Comparison of ENCODE assay signal across 8 mouse cellular contexts in the genomic region with DNA sequence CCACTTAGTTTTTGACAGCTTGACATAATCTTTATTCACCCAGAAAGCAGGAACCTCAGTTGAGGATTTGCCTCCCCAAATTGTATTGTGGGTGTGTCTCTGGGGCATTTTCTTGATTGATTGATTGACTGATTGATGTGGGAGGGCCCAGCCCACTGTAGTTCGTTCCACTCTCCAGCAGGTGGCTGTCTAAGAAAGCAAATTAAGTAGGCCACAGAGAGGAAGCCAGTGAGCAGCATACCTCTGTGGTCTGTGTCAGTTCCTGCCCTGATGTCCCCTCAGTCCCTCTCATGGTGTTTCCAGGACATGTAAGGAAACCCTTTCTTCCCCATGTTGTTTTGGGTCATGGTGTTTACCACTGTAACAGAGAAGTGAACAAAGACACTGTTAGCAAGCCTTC. TPM values are rescaled to one million over a fixed set of nuclear protein-coding genes. Genes with fewer than 3 reads are reported as not detected.
DNase-seq lines count a peak whose midpoint lies in the region; ATAC-seq lines count a peak whose summit lies in the region.

No protein-coding gene starts in this region.

- H3K9me3 ChIP-seq in forebrain, embryonic 10.5 days: no peaks in the 10 kb centered on the region
- H3K9me3 ChIP-seq in intestine, embryonic 16.5 days (ENCODE audit: control insufficient read depth, low read length): no peaks in the 10 kb centered on the region
- no peaks in the 10 kb centered on the region for H3K9me3 ChIP-seq in midbrain, embryonic 15.5 days

- no peak overlapping the region for H3K9ac ChIP-seq in intestine, embryonic 16.5 days (ENCODE audit: low read depth, low read length)
- H3K9ac ChIP-seq in midbrain, embryonic 15.5 days: no peak overlapping the region

- no peaks in the 10 kb centered on the region for H3K4me1 ChIP-seq in forebrain, embryonic 10.5 days
- no peaks in the 10 kb centered on the region for H3K4me1 ChIP-seq in intestine, embryonic 16.5 days (ENCODE audit: control insufficient read depth, insufficient read depth, low read length)
- H3K4me1 ChIP-seq in midbrain, embryonic 15.5 days: no peaks in the 10 kb centered on the region

- 16% methylated on average over 1 of the region's 1 CpGs for WGBS in forebrain, embryonic 10.5 days
- WGBS in intestine, embryonic 16.5 days: 13% methylated on average over 1 of the region's 1 CpGs
- 26% methylated on average over 1 of the region's 1 CpGs for WGBS in midbrain, embryonic 15.5 days

- ATAC-seq in intestine, embryonic 16.5 days: peak; percentile 50; the same call in 1 of the 2 replicates
- 0 out of 2 replicates have a peak, but pooled peaks have one; percentile 37 for ATAC-seq in midbrain, embryonic 15.5 days (replicated peaks)

- H3K27ac ChIP-seq in forebrain, embryonic 10.5 days: no peak overlapping the region
- no peak overlapping the region for H3K27ac ChIP-seq in intestine, embryonic 16.5 days (ENCODE audit: low read length)
- H3K27ac ChIP-seq in midbrain, embryonic 15.5 days: no peak overlapping the region

- peak; percentile 21 for DNase-seq in right cerebral cortex, adult 18-20 months
- no peak for DNase-seq in right cerebral cortex, postnatal 25 days
- DNase-seq in T-cell, adult 2 months (ENCODE audit: low spot score): peak; percentile 65
- peak; percentile 26 for DNase-seq in forebrain, embryonic 10.5 days (ENCODE audit: extremely low spot score, low spot score)
- DNase-seq in left cerebral cortex, postnatal 36 days (ENCODE audit: low spot score in 2 of 2): peak; percentile 19 to 23
- DNase-seq in yolk sac, embryonic 10.5 days (ENCODE audit: low spot score): peak; percentile 11

- no peak overlapping the region for H3K4me2 ChIP-seq in intestine, embryonic 16.5 days (ENCODE audit: low read depth, low read length)
- H3K4me2 ChIP-seq in midbrain, embryonic 15.5 days: no peak overlapping the region

- H3K36me3 ChIP-seq in forebrain, embryonic 10.5 days (replicated peaks): peaks cover 46% of the 10 kb centered on the region
- no peaks in the 10 kb centered on the region for H3K36me3 ChIP-seq in intestine, embryonic 16.5 days (ENCODE audit: control insufficient read depth, insufficient read depth, low read length)
- H3K36me3 ChIP-seq in midbrain, embryonic 15.5 days (replicated peaks): no peaks in the 10 kb centered on the region

- intact Hi-C loops in left cerebral cortex, postnatal 36 days (cut with DNase I): no loop called here

- no peaks in the 10 kb centered on the region for H3K27me3 ChIP-seq in forebrain, embryonic 10.5 days (ENCODE audit: poor library complexity, severe bottlenecking)
- no peaks in the 10 kb centered on the region for H3K27me3 ChIP-seq in intestine, embryonic 16.5 days (replicated peaks; ENCODE audit: control insufficient read depth, insufficient read depth, low read length)
- H3K27me3 ChIP-seq in midbrain, embryonic 15.5 days (replicated peaks): no peaks in the 10 kb centered on the region

- no peak overlapping the region for H3K4me3 ChIP-seq in forebrain, embryonic 10.5 days
- no peak overlapping the region for H3K4me3 ChIP-seq in intestine, embryonic 16.5 days (ENCODE audit: low read length)
- no peak overlapping the region for H3K4me3 ChIP-seq in midbrain, embryonic 15.5 days

RNA-seq across cellular contexts. Expression of a gene that starts 59.2 kb away (rescaled TPM):
- polyA plus RNA-seq in forebrain, embryonic 10.5 days (2016; fragmentation: Nextera tagmentation; extraction: Ambion mirVana): 9.8 and 10.2 TPM in 2 replicates
- polyA plus RNA-seq in intestine, embryonic 16.5 days (2015; fragmentation: Nextera tagmentation; extraction: Ambion mirVana): 23.5 and 25.3 TPM in 2 replicates
- 100 to 1,000 TPM; 110 to 119 TPM for total RNA-seq in left cerebral cortex, postnatal 36 days (2021)
- 24.0 and 27.1 TPM in 2 replicates for polyA plus RNA-seq in midbrain, embryonic 15.5 days (2015; fragmentation: Nextera tagmentation; extraction: Ambion mirVana)
